Mouse (Mus musculus) lung, embryonic 14.5 days (tissue): ENCODE measurements at regions not wholly inside any gene's neighbourhood (a gene's known extent, or its start where the extent isn't known, plus 50 kb on each side); places are given as distances from the start of the nearest gene placed in this dataset.

ENCODE experiments used
- ATAC-seq: fragments of 200-750 bp; cut with Nextera tagmentation; 2 replicates; pipeline ENCODE4 v1.8.0; 2017; ENCODE audit warnings: mild to moderate bottlenecking, moderate TSS enrichment, moderate library complexity; ENCODE audit not compliant: insufficient read depth
- DNase-seq: peaks from one replicate; pipeline ENCODE4 v3.0.0-alpha.2; 2015
- H3K27ac ChIP-seq: fragments of 300-500 bp; sonication (generic); 2 replicates; pipeline ENCODE4 v1.5.1; 2014; ENCODE audit warnings: low read depth, mild to moderate bottlenecking, moderate library complexity
- H3K27me3 ChIP-seq: fragments of 300-500 bp; sonication (generic); 2 replicates; pipeline ENCODE4 v1.6.1; 2014; ENCODE audit warnings: low read length, control low read depth; ENCODE audit not compliant: insufficient read depth
- H3K36me3 ChIP-seq: fragments of 300-500 bp; sonication (generic); 2 replicates; pipeline ENCODE4 v1.6.1; 2014; ENCODE audit warnings: control low read depth; ENCODE audit not compliant: insufficient read depth
- H3K4me1 ChIP-seq: fragments of 300-500 bp; sonication (generic); 2 replicates; pipeline ENCODE4 v1.6.1; 2014; ENCODE audit warnings: antibody characterized with exemption, control low read depth; ENCODE audit not compliant: insufficient read depth
- H3K4me2 ChIP-seq: fragments of 300-500 bp; sonication (generic); 2 replicates; pipeline ENCODE4 v1.6.1; 2014; ENCODE audit warnings: mild to moderate bottlenecking
- H3K4me3 ChIP-seq: fragments of 300-500 bp; sonication (generic); 2 replicates; pipeline ENCODE4 v1.5.1; 2014; ENCODE audit warnings: low read depth, low read length
- H3K9ac ChIP-seq: fragments of 300-500 bp; sonication (generic); 2 replicates; pipeline ENCODE4 v1.6.1; 2014
- H3K9me3 ChIP-seq: fragments of 300-500 bp; sonication (generic); 2 replicates; pipeline ENCODE4 v1.6.1; 2016; ENCODE audit warnings: low read depth, low read length, control low read depth
- CTCF ChIP-seq: IDR thresholded peaks from 2 replicates; pipeline ENCODE4 v1.5.1; 2016; ENCODE audit warnings: antibody characterized with exemption, low read depth
- WGBS: fragments of 180-500 bp; shearing (Covaris S2); extraction: QIAGEN DNeasy Blood & Tissue Kit; methylation state at CpG from one replicate; pipeline ENCODE4 v1.1.7; 2014; 5-methylcytosine and 5-hydroxymethylcytosine counted together

- DNase-seq (peak; percentile 89), ATAC-seq (no peak)
- Histone ChIP-seq H3K4me1 (no peaks in the 10 kb centered on the region), H3K36me3 (no peaks in the 10 kb centered on the region), H3K27ac (no peak overlapping the region), H3K9ac (no peak overlapping the region), H3K9me3 (no peaks in the 10 kb centered on the region), H3K4me3 (no peak overlapping the region), H3K4me2 (no peak overlapping the region), H3K27me3 (no peaks in the 10 kb centered on the region)
- TF ChIP-seq CTCF = peak; percentile 72
- 17% methylated on average over 6 of the region's 6 CpGs for WGBS
These were observed 715.4 kb upstream of the Cblb start for GRCm38 (mm10) chr16:51315608-51316007.

GRCm38 (mm10) chr16:51332262-51332661, 698.8 kb upstream of the Cblb start:
- Histone ChIP-seq H3K4me3 (no peak overlapping the region), H3K9ac (no peak overlapping the region), H3K27me3 (no peaks in the 10 kb centered on the region), H3K4me2 (no peak overlapping the region), H3K27ac (no peak overlapping the region), H3K36me3 (no peaks in the 10 kb centered on the region), H3K4me1 (no peaks in the 10 kb centered on the region), H3K9me3 (no peaks in the 10 kb centered on the region)
- 91% methylated on average over 1 of the region's 1 CpGs for WGBS
- ATAC-seq = no peak
- DNase-seq = no peak
- no peak for TF ChIP-seq CTCF

- Histone ChIP-seq H3K9ac (no peak overlapping the region), H3K4me1 (no peaks in the 10 kb centered on the region), H3K4me3 (no peak overlapping the region), H3K36me3 (no peaks in the 10 kb centered on the region), H3K27ac (no peak overlapping the region), H3K9me3 (no peaks in the 10 kb centered on the region), H3K4me2 (no peak overlapping the region), H3K27me3 (no peaks in the 10 kb centered on the region)
- TF ChIP-seq CTCF = no peak
- no peak for DNase-seq
- no peak for ATAC-seq
- 85% methylated on average over 7 of the region's 7 CpGs for WGBS
These were observed 696.1 kb upstream of the Cblb start for GRCm38 (mm10) chr16:51334972-51335371.

GRCm38 (mm10) chr16:51347120-51347519, 683.9 kb upstream of the Cblb start:
- DNase-seq (peak; percentile 13), ATAC-seq (no peak)
- H3K4me3 ChIP-seq = no peak overlapping the region
- no peaks in the 10 kb centered on the region for H3K36me3 ChIP-seq
- H3K4me1 ChIP-seq = no peaks in the 10 kb centered on the region
- no peak overlapping the region for H3K27ac ChIP-seq
- no peak overlapping the region for H3K4me2 ChIP-seq
- H3K9ac ChIP-seq = no peak overlapping the region
- no peaks in the 10 kb centered on the region for H3K27me3 ChIP-seq
- no peaks in the 10 kb centered on the region for H3K9me3 ChIP-seq
- 0 out of 2 replicates have a peak, but pooled peaks have one; percentile 20 for TF ChIP-seq CTCF

GRCm38 (mm10) chr16:51352151-51352550, 678.9 kb upstream of the Cblb start:
- Histone ChIP-seq H3K4me2 (no peak overlapping the region), H3K4me3 (no peak overlapping the region), H3K36me3 (no peaks in the 10 kb centered on the region), H3K4me1 (no peaks in the 10 kb centered on the region), H3K9ac (no peak overlapping the region), H3K9me3 (no peaks in the 10 kb centered on the region), H3K27ac (no peak overlapping the region), H3K27me3 (no peaks in the 10 kb centered on the region)
- DNase-seq (peak; percentile 70), ATAC-seq (peak; percentile 83; the same call in 1 of the 2 replicates)
- no peak for TF ChIP-seq CTCF
- WGBS = 44% methylated on average over 4 of the region's 4 CpGs

- no peaks in the 10 kb centered on the region for H3K9me3 ChIP-seq
- no peak overlapping the region for H3K4me2 ChIP-seq
- 82% methylated on average over 2 of the region's 2 CpGs for WGBS
- H3K27me3 ChIP-seq = no peaks in the 10 kb centered on the region
- TF ChIP-seq CTCF = no peak
- DNase-seq (no peak), ATAC-seq (no peak)
- no peak overlapping the region for H3K9ac ChIP-seq
- H3K4me1 ChIP-seq = no peaks in the 10 kb centered on the region
- no peak overlapping the region for H3K27ac ChIP-seq
- H3K4me3 ChIP-seq = no peak overlapping the region
- H3K36me3 ChIP-seq = no peaks in the 10 kb centered on the region
These were observed 677.2 kb upstream of the Cblb start for GRCm38 (mm10) chr16:51353791-51354190.

GRCm38 (mm10) chr16:51370070-51370469, 661.0 kb upstream of the Cblb start:
- no peaks in the 10 kb centered on the region for H3K9me3 ChIP-seq
- H3K4me3 ChIP-seq = no peak overlapping the region
- H3K36me3 ChIP-seq = no peaks in the 10 kb centered on the region
- no peaks in the 10 kb centered on the region for H3K27me3 ChIP-seq
- DNase-seq = no peak
- WGBS = 34% methylated on average over 1 of the region's 1 CpGs
- no peak overlapping the region for H3K4me2 ChIP-seq
- no peak for ATAC-seq
- TF ChIP-seq CTCF = no peak
- H3K9ac ChIP-seq = no peak overlapping the region
- no peak overlapping the region for H3K27ac ChIP-seq
- no peaks in the 10 kb centered on the region for H3K4me1 ChIP-seq

GRCm38 (mm10) chr16:51386456-51386855, 644.6 kb upstream of the Cblb start:
- no peaks in the 10 kb centered on the region for H3K27me3 ChIP-seq
- 24% methylated on average over 2 of the region's 2 CpGs for WGBS
- no peak overlapping the region for H3K4me2 ChIP-seq
- no peaks in the 10 kb centered on the region for H3K9me3 ChIP-seq
- H3K36me3 ChIP-seq = no peaks in the 10 kb centered on the region
- no peaks in the 10 kb centered on the region for H3K4me1 ChIP-seq
- TF ChIP-seq CTCF = no peak
- DNase-seq = no peak
- H3K27ac ChIP-seq = no peak overlapping the region
- no peak overlapping the region for H3K9ac ChIP-seq
- ATAC-seq = no peak
- no peak overlapping the region for H3K4me3 ChIP-seq
